9 mouse cellular contexts compared by ENCODE assay signal in genomic region chr9:58220218-58220903, GRCm38 (mm10). TPM values are rescaled to one million over a fixed set of nuclear protein-coding genes. Genes with fewer than 3 reads are reported as not detected.
DNase-seq lines count a peak whose midpoint lies in the region; ATAC-seq and TF ChIP-seq lines count a peak whose summit lies in the region.
"Had no signal": no experiment of that assay in that cellular context is flagged by ENCODE, and none has a peak within 500 bp of the region (broad histone marks: within the 10 kb centered on the region; RNA-seq: fewer than 3 reads in every experiment).

No protein-coding gene starts in this region.

- intact Hi-C loops in left cerebral cortex, adult 2 months (cut with DNase I): no loop called here

- H3K4me3 ChIP-seq in left cerebral cortex, adult 2 months: no peak overlapping the region
- H3K4me3 ChIP-seq: megakaryocyte, embryonic 14.5 days had no signal

- DNase-seq in adrenal gland, adult 2 months: peak; percentile 52
- DNase-seq in adrenal gland, postnatal 4 days (ENCODE audit: low spot score in 2 of 2): no peak
- peak in 1 of 2 experiments; percentile 35 for DNase-seq in left cerebral cortex, adult 2 months (ENCODE audit: extremely low spot score in 1 of 2, low spot score in 2 of 2)
- no peak for DNase-seq in left cerebral cortex, adult 8-10 months (ENCODE audit: low spot score in 2 of 2)
- peak; percentile 14 for DNase-seq in adipocyte (ENCODE audit: low spot score)
- DNase-seq in lung, postnatal 10 days: peak; percentile 71
- no peak for DNase-seq in frontal cortex, postnatal 10 days (ENCODE audit: low spot score in 2 of 2)

- peak; percentile 63; the same call in 1 of the 2 replicates for ATAC-seq in erythroblast, adult 5-6 weeks (replicated peaks; ENCODE audit: low FRiP score, poor library complexity, severe bottlenecking)

- TF ChIP-seq CTCF in left cerebral cortex, adult 2 months (IDR thresholded peaks at IDR 0.05): peak; percentile 70

- no peak overlapping the region for H3K27ac ChIP-seq in left cerebral cortex, adult 2 months

RNA-seq across cellular contexts. Expression of gene Islr2, which starts 16.2 kb away (rescaled TPM):
- total RNA-seq in adrenal gland, adult 2 months (2021): 1 to 10 TPM; 1.5 to 2.0 TPM
- polyA plus RNA-seq in adrenal gland, adult 2 months (2012; rRNA removed): 1.3 and 2.0 TPM in 2 replicates
- 10 to 100 TPM in 1 of 2 experiments, 1 to 10 TPM in 1; 8.2 to 10.3 TPM for total RNA-seq in adrenal gland, postnatal 4 days (2021)
- total RNA-seq in left cerebral cortex, adult 2 months (2021): 10 to 100 TPM; 72.1 to 74.0 TPM
- total RNA-seq in left cerebral cortex, adult 8-10 months (2022): 10 to 100 TPM; 63.9 to 73.8 (median 69.4) TPM
- not detected in 2 replicates for total RNA-seq in erythroblast, adult 5-6 weeks (2015; ENCODE audit: low replicate concordance)
- total RNA-seq in erythroblast, adult 5-6 weeks (2017; ENCODE audit: low replicate concordance): not detected in 2 replicates

RNA-seq across cellular contexts. Expression of gene Islr, which starts 16.3 kb away (rescaled TPM):
- 10 to 100 TPM; 23.5 to 30.9 TPM for total RNA-seq in adrenal gland, adult 2 months (2021)
- polyA plus RNA-seq in adrenal gland, adult 2 months (2012; rRNA removed): 93.8 and 107 TPM in 2 replicates
- 10 to 100 TPM; 64.5 to 66.7 TPM for total RNA-seq in adrenal gland, postnatal 4 days (2021)
- total RNA-seq in left cerebral cortex, adult 2 months (2021): 10 to 100 TPM; 11.0 to 15.2 TPM
- total RNA-seq in left cerebral cortex, adult 8-10 months (2022): 10 to 100 TPM; 14.8 to 23.4 (median 18.9) TPM
- 0.63 TPM in 1 of 2 replicates, not detected in the other for total RNA-seq in erythroblast, adult 5-6 weeks (2015; ENCODE audit: low replicate concordance)
- total RNA-seq in erythroblast, adult 5-6 weeks (2017; ENCODE audit: low replicate concordance): not detected in 2 replicates

RNA-seq across cellular contexts. Expression of gene Pml, which starts 29.2 kb away (rescaled TPM):
- 10 to 100 TPM; 20.8 to 28.0 TPM for total RNA-seq in adrenal gland, adult 2 months (2021)
- 27.7 and 33.4 TPM in 2 replicates for polyA plus RNA-seq in adrenal gland, adult 2 months (2012; rRNA removed)
- total RNA-seq in adrenal gland, postnatal 4 days (2021): 10 to 100 TPM; 31.6 to 32.1 TPM
- total RNA-seq in left cerebral cortex, adult 2 months (2021): 10 to 100 TPM; 14.1 to 19.3 TPM
- total RNA-seq in left cerebral cortex, adult 8-10 months (2022): 10 to 100 TPM; 15.3 to 20.3 (median 17.5) TPM
- total RNA-seq in erythroblast, adult 5-6 weeks (2015; ENCODE audit: low replicate concordance): 43.0 and 50.8 TPM in 2 replicates
- 51.6 and 69.0 TPM in 2 replicates for total RNA-seq in erythroblast, adult 5-6 weeks (2017; ENCODE audit: low replicate concordance)

RNA-seq across cellular contexts. Expression of gene Stoml1, which starts 32.6 kb away (rescaled TPM):
- total RNA-seq in adrenal gland, adult 2 months (2021): 10 to 100 TPM; 13.8 to 17.2 TPM
- 38.1 and 38.4 TPM in 2 replicates for polyA plus RNA-seq in adrenal gland, adult 2 months (2012; rRNA removed)
- 10 to 100 TPM; 29.9 to 30.8 TPM for total RNA-seq in adrenal gland, postnatal 4 days (2021)
- total RNA-seq in left cerebral cortex, adult 2 months (2021): 10 to 100 TPM; 66.5 to 72.6 TPM
- 10 to 100 TPM; 65.6 to 69.4 (median 67.4) TPM for total RNA-seq in left cerebral cortex, adult 8-10 months (2022)
- total RNA-seq in erythroblast, adult 5-6 weeks (2015; ENCODE audit: low replicate concordance): 1.2 and 8.6 TPM in 2 replicates
- 2.1 and 2.3 TPM in 2 replicates for total RNA-seq in erythroblast, adult 5-6 weeks (2017; ENCODE audit: low replicate concordance)

Comparison
In these comparisons a context has a peak if more than half of its experiments do, and no peak if none do; other contexts are left out.
1. DNase-seq: peak in adrenal gland, adult 2 months (single experiment), adipocyte (single experiment) and lung, postnatal 10 days (single experiment); none in adrenal gland, postnatal 4 days (0 of 2), left cerebral cortex, adult 8-10 months (0 of 2) and frontal cortex, postnatal 10 days (0 of 2).
2. RNA of gene Islr2, which starts 16.2 kb away (total RNA-seq): 72.1 to 74.0 TPM in left cerebral cortex, adult 2 months and 63.9 to 73.8 TPM in left cerebral cortex, adult 8-10 months; 8.2 to 10.3 TPM in adrenal gland, postnatal 4 days, 1.5 to 2.0 TPM in adrenal gland, adult 2 months and not detected in erythroblast, adult 5-6 weeks; every median in the first group is over 4 times any median in the second.
3. RNA of gene Islr, which starts 16.3 kb away (total RNA-seq): 64.5 to 66.7 TPM in adrenal gland, postnatal 4 days, 23.5 to 30.9 TPM in adrenal gland, adult 2 months, 14.8 to 23.4 TPM in left cerebral cortex, adult 8-10 months and 11.0 to 15.2 TPM in left cerebral cortex, adult 2 months; 0.63 TPM in erythroblast, adult 5-6 weeks; every median in the first group is over 4 times any median in the second.